Comparison of ENCODE assay signal across 32 mouse cellular contexts in the genomic region with DNA sequence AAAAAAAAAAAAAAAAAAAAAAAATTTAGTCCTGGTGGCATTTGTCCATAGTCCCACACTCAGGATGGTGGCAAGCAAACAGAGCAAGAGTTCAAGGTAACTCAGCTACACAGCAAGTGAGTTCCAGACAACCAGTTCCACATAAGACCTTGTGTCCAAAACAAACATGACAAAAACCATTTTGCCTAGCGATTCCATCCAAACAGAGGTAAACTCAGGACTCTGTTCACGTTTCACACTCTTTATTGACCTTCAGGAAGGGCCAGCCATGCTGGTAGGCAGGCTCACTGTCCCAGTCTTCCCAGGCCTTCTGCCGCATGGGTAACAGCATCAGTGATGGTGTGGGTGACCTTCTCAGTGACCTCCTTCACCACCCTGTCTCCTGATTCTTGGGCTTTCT. TPM values are rescaled to one million over a fixed set of nuclear protein-coding genes. Genes with fewer than 3 reads are reported as not detected.
DNase-seq lines count a peak whose midpoint lies in the region; ATAC-seq and TF ChIP-seq lines count a peak whose summit lies in the region.
"Had no signal": no experiment of that assay in that cellular context is flagged by ENCODE, and none has a peak within 500 bp of the region (broad histone marks: within the 10 kb centered on the region; RNA-seq: fewer than 3 reads in every experiment).

No protein-coding gene starts in this region.

- TF ChIP-seq EP300 in liver, postnatal 0 days (IDR thresholded peaks at IDR 0.05; ENCODE audit: low read depth) = peak; percentile 51; the same call in 1 of the 2 replicates

- no peak overlapping the region for H3K27ac ChIP-seq in intestine, embryonic 16.5 days (ENCODE audit: low read length)
- H3K27ac ChIP-seq in intestine, embryonic 15.5 days = no peak overlapping the region
- peak overlapping the region; percentile 45; the same call in 1 of the 2 replicates for H3K27ac ChIP-seq in liver, embryonic 15.5 days (replicated peaks)
- H3K27ac ChIP-seq in liver, embryonic 11.5 days (ENCODE audit: low read depth, low read length) = no peak overlapping the region
- H3K27ac ChIP-seq in liver, postnatal 0 days (ENCODE audit: low read depth) = peak overlapping the region; percentile 85
- H3K27ac ChIP-seq: embryonic facial prominence, embryonic 10.5 days; embryonic facial prominence, embryonic 13.5 days; forebrain, embryonic 10.5 days; forebrain, embryonic 13.5 days; heart, adult 2 months; heart, embryonic 10.5 days; heart, embryonic 13.5 days; hindbrain, embryonic 14.5 days had no signal

- no peak overlapping the region for H3K9ac ChIP-seq in intestine, embryonic 16.5 days (ENCODE audit: low read depth, low read length)
- H3K9ac ChIP-seq in intestine, embryonic 15.5 days = no peak overlapping the region
- no peak overlapping the region for H3K9ac ChIP-seq in liver, embryonic 15.5 days
- no peak overlapping the region for H3K9ac ChIP-seq in liver, embryonic 11.5 days (ENCODE audit: low read depth, low read length)
- H3K9ac ChIP-seq in liver, postnatal 0 days (replicated peaks) = no peak overlapping the region
- H3K9ac ChIP-seq: embryonic facial prominence, embryonic 13.5 days; forebrain, embryonic 13.5 days; heart, embryonic 13.5 days; hindbrain, embryonic 14.5 days had no signal

- H3K27me3 ChIP-seq in intestine, embryonic 16.5 days (replicated peaks; ENCODE audit: control insufficient read depth, insufficient read depth, low read length) = no peaks in the 10 kb centered on the region
- H3K27me3 ChIP-seq in intestine, embryonic 15.5 days (replicated peaks) = no peaks in the 10 kb centered on the region
- H3K27me3 ChIP-seq in liver, embryonic 15.5 days = no peaks in the 10 kb centered on the region
- no peaks in the 10 kb centered on the region for H3K27me3 ChIP-seq in liver, embryonic 11.5 days (replicated peaks; ENCODE audit: control insufficient read depth, insufficient read depth, low read length)
- H3K27me3 ChIP-seq in E14TG2a.4 (ENCODE audit: insufficient read depth, low read length) = no peaks in the 10 kb centered on the region
- no peaks in the 10 kb centered on the region for H3K27me3 ChIP-seq in liver, postnatal 0 days (ENCODE audit: insufficient read depth, low read length)
- H3K27me3 ChIP-seq: embryonic facial prominence, embryonic 13.5 days; forebrain, embryonic 13.5 days; heart, embryonic 13.5 days had no signal

- H3K4me3 ChIP-seq in intestine, embryonic 16.5 days (ENCODE audit: low read length) = no peak overlapping the region
- H3K4me3 ChIP-seq in intestine, embryonic 15.5 days (replicated peaks) = no peak overlapping the region
- no peak overlapping the region for H3K4me3 ChIP-seq in liver, embryonic 15.5 days (replicated peaks)
- H3K4me3 ChIP-seq in liver, embryonic 11.5 days (ENCODE audit: low read depth, low read length) = no peak overlapping the region
- H3K4me3 ChIP-seq in E14TG2a.4 (replicated peaks; ENCODE audit: low read length) = peak overlapping the region; percentile 7; the same call in 1 of the 2 replicates
- H3K4me3 ChIP-seq in liver, postnatal 0 days (ENCODE audit: low read depth, low read length) = no peak overlapping the region
- H3K4me3 ChIP-seq: embryonic facial prominence, embryonic 10.5 days; embryonic facial prominence, embryonic 13.5 days; forebrain, embryonic 10.5 days; forebrain, embryonic 13.5 days; heart, adult 2 months; heart, embryonic 10.5 days; heart, embryonic 13.5 days had no signal

- TF ChIP-seq CTCF in E14TG2a.4 (conservative IDR thresholded peaks at IDR 0.05; ENCODE audit: low read length) = no peak
- TF ChIP-seq CTCF in liver, postnatal 0 days (IDR thresholded peaks at IDR 0.05; ENCODE audit: low read depth) = no peak

- ATAC-seq in intestine, embryonic 16.5 days = peak; percentile 32
- no peak for ATAC-seq in intestine, embryonic 15.5 days
- peak; percentile 41 for ATAC-seq in liver, embryonic 15.5 days (ENCODE audit: insufficient read depth)
- no peak for ATAC-seq in liver, embryonic 11.5 days (replicated peaks; ENCODE audit: low FRiP score)
- peak; percentile 72 for ATAC-seq in liver, postnatal 0 days
- ATAC-seq: activated CD4-positive, CD25-positive, alpha-beta regulatory T cell, adult 4 months; forebrain, embryonic 13.5 days; forebrain, embryonic 16.5 days had no signal

- no peaks in the 10 kb centered on the region for H3K9me3 ChIP-seq in intestine, embryonic 16.5 days (ENCODE audit: control insufficient read depth, low read length)
- no peaks in the 10 kb centered on the region for H3K9me3 ChIP-seq in intestine, embryonic 15.5 days
- no peaks in the 10 kb centered on the region for H3K9me3 ChIP-seq in liver, embryonic 15.5 days (replicated peaks)
- no peaks in the 10 kb centered on the region for H3K9me3 ChIP-seq in liver, embryonic 11.5 days (ENCODE audit: control insufficient read depth, low read length)
- H3K9me3 ChIP-seq in E14TG2a.4 (ENCODE audit: low read length) = no peaks in the 10 kb centered on the region
- H3K9me3 ChIP-seq in liver, postnatal 0 days (ENCODE audit: low read length) = no peaks in the 10 kb centered on the region
- H3K9me3 ChIP-seq: embryonic facial prominence, embryonic 10.5 days; embryonic facial prominence, embryonic 13.5 days; forebrain, embryonic 10.5 days; forebrain, embryonic 13.5 days; heart, embryonic 10.5 days; heart, embryonic 13.5 days had no signal

- H3K4me2 ChIP-seq in intestine, embryonic 16.5 days (ENCODE audit: low read depth, low read length) = no peak overlapping the region
- H3K4me2 ChIP-seq in intestine, embryonic 15.5 days (replicated peaks) = no peak overlapping the region
- H3K4me2 ChIP-seq in liver, embryonic 15.5 days = no peak overlapping the region
- no peak overlapping the region for H3K4me2 ChIP-seq in liver, embryonic 11.5 days
- H3K4me2 ChIP-seq in liver, postnatal 0 days (ENCODE audit: low read depth, low read length) = no peak overlapping the region
- H3K4me2 ChIP-seq: embryonic facial prominence, embryonic 13.5 days; forebrain, embryonic 13.5 days; heart, embryonic 13.5 days; hindbrain, embryonic 14.5 days had no signal

- no peaks in the 10 kb centered on the region for H3K36me3 ChIP-seq in intestine, embryonic 16.5 days (ENCODE audit: control insufficient read depth, insufficient read depth, low read length)
- H3K36me3 ChIP-seq in intestine, embryonic 15.5 days = no peaks in the 10 kb centered on the region
- no peaks in the 10 kb centered on the region for H3K36me3 ChIP-seq in liver, embryonic 15.5 days (replicated peaks)
- no peaks in the 10 kb centered on the region for H3K36me3 ChIP-seq in liver, embryonic 11.5 days (ENCODE audit: control insufficient read depth, insufficient read depth, low read length)
- 0 out of 2 replicates have a peak, but pooled peaks cover 11% of the 10 kb centered on the region for H3K36me3 ChIP-seq in E14TG2a.4 (ENCODE audit: insufficient read depth, low read length)
- no peaks in the 10 kb centered on the region for H3K36me3 ChIP-seq in liver, postnatal 0 days (replicated peaks; ENCODE audit: insufficient read depth, low read length)
- H3K36me3 ChIP-seq: embryonic facial prominence, embryonic 10.5 days; embryonic facial prominence, embryonic 13.5 days; forebrain, embryonic 10.5 days; heart, embryonic 10.5 days; heart, embryonic 13.5 days had no signal

- DNase-seq in liver, embryonic 11.5 days (ENCODE audit: low spot score) = no peak
- no peak for DNase-seq in liver, postnatal 0 days
- no peak for DNase-seq in kidney, adult 8-10 months
- DNase-seq: adrenal gland, adult 8-10 months; adrenal gland, postnatal 25 days; cerebellum, adult 11-12 months; cerebellum, adult 8-10 months; cerebellum, postnatal 10 days; cerebellum, postnatal 36 days; embryo, embryonic 11 days; gastrocnemius, postnatal 10 days; gastrocnemius, postnatal 36 days; heart, adult 2 months; heart, postnatal 14 days; heart, postnatal 4 days had no signal

- H3K4me1 ChIP-seq in intestine, embryonic 16.5 days (ENCODE audit: control insufficient read depth, insufficient read depth, low read length) = no peaks in the 10 kb centered on the region
- no peaks in the 10 kb centered on the region for H3K4me1 ChIP-seq in intestine, embryonic 15.5 days (replicated peaks)
- peaks cover 2% of the 10 kb centered on the region for H3K4me1 ChIP-seq in liver, embryonic 15.5 days (replicated peaks)
- peaks cover 6% of the 10 kb centered on the region for H3K4me1 ChIP-seq in liver, embryonic 11.5 days (replicated peaks; ENCODE audit: control insufficient read depth, insufficient read depth, low read length)
- H3K4me1 ChIP-seq in E14TG2a.4 (replicated peaks; ENCODE audit: low read depth, low read length) = peaks cover 93% of the 10 kb centered on the region
- peaks cover 20% of the 10 kb centered on the region for H3K4me1 ChIP-seq in liver, postnatal 0 days (ENCODE audit: insufficient read depth)
- H3K4me1 ChIP-seq: embryonic facial prominence, embryonic 13.5 days; forebrain, embryonic 13.5 days had no signal

- WGBS in intestine, embryonic 16.5 days = 65% methylated on average over 3 of the region's 3 CpGs
- WGBS in intestine, embryonic 15.5 days = 63% methylated on average over 3 of the region's 3 CpGs
- 54% methylated on average over 3 of the region's 3 CpGs for WGBS in liver, embryonic 15.5 days (ENCODE audit: insufficient replicate concordance)
- 76% methylated on average over 3 of the region's 3 CpGs for WGBS in liver, embryonic 11.5 days
- 71% methylated on average over 3 of the region's 3 CpGs for WGBS in liver, postnatal 0 days (ENCODE audit: insufficient replicate concordance)

RNA-seq across cellular contexts. Expression of a gene that starts 3.6 kb away (rescaled TPM):
- polyA plus RNA-seq in intestine, embryonic 16.5 days (2015; fragmentation: Nextera tagmentation; extraction: Ambion mirVana) = not detected in 2 replicates
- polyA plus RNA-seq in intestine, embryonic 15.5 days (2015; fragmentation: Nextera tagmentation; extraction: Ambion mirVana) = not detected in 2 replicates
- polyA plus RNA-seq in liver, embryonic 15.5 days (2015; fragmentation: Nextera tagmentation; extraction: Ambion mirVana) = 0.25 and 0.33 TPM in 2 replicates
- 0.66 TPM in 1 of 2 replicates, not detected in the other for polyA plus RNA-seq in liver, embryonic 11.5 days (2014; fragmentation: Nextera tagmentation; extraction: Ambion mirVana)
- 5.8 and 5.9 TPM in 2 replicates for polyA plus RNA-seq in liver, postnatal 0 days (2015; fragmentation: Nextera tagmentation; extraction: Ambion mirVana)
- polyA plus RNA-seq: activated CD4-positive, CD25-positive, alpha-beta regulatory T cell, adult 4 months; brain, embryonic 14.5 days; cortical plate, adult 2 months; embryonic facial prominence, embryonic 10.5 days; forebrain, embryonic 10.5 days; forebrain, embryonic 13.5 days; forebrain, embryonic 16.5 days; heart, adult 2 months; heart, embryonic 10.5 days; heart, embryonic 13.5 days; heart, embryonic 16.5 days; hindbrain, embryonic 11.5 days; hindbrain, embryonic 14.5 days had no signal

RNA-seq across cellular contexts. Expression of a gene that starts 22.9 kb away (rescaled TPM):
- polyA plus RNA-seq in intestine, embryonic 16.5 days (2015; fragmentation: Nextera tagmentation; extraction: Ambion mirVana) = 35.5 and 37.9 TPM in 2 replicates
- polyA plus RNA-seq in intestine, embryonic 15.5 days (2015; fragmentation: Nextera tagmentation; extraction: Ambion mirVana) = 37.4 and 38.2 TPM in 2 replicates
- polyA plus RNA-seq in liver, embryonic 15.5 days (2015; fragmentation: Nextera tagmentation; extraction: Ambion mirVana) = 0.21 and 0.41 TPM in 2 replicates
- 1.6 and 1.8 TPM in 2 replicates for polyA plus RNA-seq in liver, embryonic 11.5 days (2014; fragmentation: Nextera tagmentation; extraction: Ambion mirVana)
- polyA plus RNA-seq in liver, postnatal 0 days (2015; fragmentation: Nextera tagmentation; extraction: Ambion mirVana) = 0.34 and 0.72 TPM in 2 replicates
- polyA plus RNA-seq: activated CD4-positive, CD25-positive, alpha-beta regulatory T cell, adult 4 months had no signal

RNA-seq across cellular contexts. Expression of a gene that starts 23.6 kb away (rescaled TPM):
- 7.1 and 7.2 TPM in 2 replicates for polyA plus RNA-seq in intestine, embryonic 16.5 days (2015; fragmentation: Nextera tagmentation; extraction: Ambion mirVana)
- 7.9 and 9.0 TPM in 2 replicates for polyA plus RNA-seq in intestine, embryonic 15.5 days (2015; fragmentation: Nextera tagmentation; extraction: Ambion mirVana)
- polyA plus RNA-seq in liver, embryonic 15.5 days (2015; fragmentation: Nextera tagmentation; extraction: Ambion mirVana) = 2.6 and 2.8 TPM in 2 replicates
- 5.3 and 6.2 TPM in 2 replicates for polyA plus RNA-seq in liver, embryonic 11.5 days (2014; fragmentation: Nextera tagmentation; extraction: Ambion mirVana)
- 3.2 and 3.3 TPM in 2 replicates for polyA plus RNA-seq in liver, postnatal 0 days (2015; fragmentation: Nextera tagmentation; extraction: Ambion mirVana)
- polyA plus RNA-seq: activated CD4-positive, CD25-positive, alpha-beta regulatory T cell, adult 4 months had no signal

RNA-seq across cellular contexts. Expression of a gene that starts 41.1 kb away (rescaled TPM):
- 72.9 and 73.6 TPM in 2 replicates for polyA plus RNA-seq in intestine, embryonic 16.5 days (2015; fragmentation: Nextera tagmentation; extraction: Ambion mirVana)
- polyA plus RNA-seq in intestine, embryonic 15.5 days (2015; fragmentation: Nextera tagmentation; extraction: Ambion mirVana) = 90.1 and 91.9 TPM in 2 replicates
- 142 and 159 TPM in 2 replicates for polyA plus RNA-seq in liver, embryonic 15.5 days (2015; fragmentation: Nextera tagmentation; extraction: Ambion mirVana)
- 182 and 192 TPM in 2 replicates for polyA plus RNA-seq in liver, embryonic 11.5 days (2014; fragmentation: Nextera tagmentation; extraction: Ambion mirVana)
- 159 and 163 TPM in 2 replicates for polyA plus RNA-seq in liver, postnatal 0 days (2015; fragmentation: Nextera tagmentation; extraction: Ambion mirVana)

RNA-seq across cellular contexts. Expression of a gene that starts 41.4 kb away (rescaled TPM):
- polyA plus RNA-seq in intestine, embryonic 16.5 days (2015; fragmentation: Nextera tagmentation; extraction: Ambion mirVana) = 5.8 and 7.1 TPM in 2 replicates
- polyA plus RNA-seq in intestine, embryonic 15.5 days (2015; fragmentation: Nextera tagmentation; extraction: Ambion mirVana) = 6.7 and 7.0 TPM in 2 replicates
- polyA plus RNA-seq in liver, embryonic 15.5 days (2015; fragmentation: Nextera tagmentation; extraction: Ambion mirVana) = 7.1 and 8.4 TPM in 2 replicates
- 10.5 and 15.4 TPM in 2 replicates for polyA plus RNA-seq in liver, embryonic 11.5 days (2014; fragmentation: Nextera tagmentation; extraction: Ambion mirVana)
- polyA plus RNA-seq in liver, postnatal 0 days (2015; fragmentation: Nextera tagmentation; extraction: Ambion mirVana) = 10.7 and 13.6 TPM in 2 replicates

Comparison
In these comparisons a context has a peak if more than half of its experiments do, and no peak if none do; other contexts are left out.
1. ATAC-seq: peak in intestine, embryonic 16.5 days (single experiment), liver, embryonic 15.5 days (single experiment) and liver, postnatal 0 days (single experiment); none in intestine, embryonic 15.5 days (single experiment) and liver, embryonic 11.5 days (single experiment).
2. H3K27ac ChIP-seq: peak in liver, embryonic 15.5 days (single experiment) and liver, postnatal 0 days (single experiment); none in intestine, embryonic 16.5 days (single experiment), intestine, embryonic 15.5 days (single experiment) and liver, embryonic 11.5 days (single experiment).
3. RNA of a gene that starts 22.9 kb away (polyA plus RNA-seq): 35.5 to 37.9 TPM in intestine, embryonic 16.5 days and 37.4 to 38.2 TPM in intestine, embryonic 15.5 days; 1.6 to 1.8 TPM in liver, embryonic 11.5 days, 0.34 to 0.72 TPM in liver, postnatal 0 days and 0.21 to 0.41 TPM in liver, embryonic 15.5 days; every median in the first group is over 10 times any median in the second.